Mouse (Mus musculus) heart, postnatal 0 days (tissue): Measurements from ENCODE around the gene Igf1r.

Source experiments
- CTCF ChIP-seq: IDR thresholded peaks from 2 replicates; pipeline ENCODE4 v1.5.1; 2016; ENCODE audit warnings: antibody characterized with exemption, control low read depth, low read depth
- EP300 ChIP-seq: IDR thresholded peaks from 2 replicates; pipeline ENCODE4 v1.6.1; 2016; ENCODE audit warnings: antibody characterized with exemption, low read depth

- no peak for TF ChIP-seq CTCF
- TF ChIP-seq EP300: no peak
Measured at GRCm38 (mm10) chr7:67993614-67994013, 41.0 kb downstream of the Igf1r start.
